Mouse (Mus musculus) forebrain, postnatal 0 days (tissue): Measurements from ENCODE around the gene Ubxn1. TPM values are rescaled to one million over a fixed set of nuclear protein-coding genes. Genes with fewer than 3 reads are reported as not detected.
"Not testable (repeated sequence)": the region's sequence is repeated elsewhere in the genome, so short reads cannot be mapped to it uniquely, and the experiment has no call there.

Experiments
- ATAC-seq: fragments of 200-750 bp; cut with Nextera tagmentation; 2 replicates; pipeline ENCODE4 v1.8.0; 2017; ENCODE audit warnings: mild to moderate bottlenecking, moderate library complexity
- DNase-seq: peaks from one replicate; pipeline ENCODE4 v3.0.0-alpha.2; 2015
- H3K27ac ChIP-seq: fragments of 300-500 bp; sonication (generic); 2 replicates; pipeline ENCODE4 v1.5.1; 2014; ENCODE audit warnings: low read depth, mild to moderate bottlenecking, antibody characterized with exemption, low read length, moderate library complexity, mixed read lengths
- H3K27me3 ChIP-seq: fragments of 300-500 bp; sonication (generic); 2 replicates; pipeline ENCODE4 v1.6.1; 2014; ENCODE audit warnings: mild to moderate bottlenecking, low read length, mixed read lengths; ENCODE audit not compliant: insufficient read depth
- H3K36me3 ChIP-seq: fragments of 300-500 bp; sonication (generic); 2 replicates; pipeline ENCODE4 v1.6.1; 2014; ENCODE audit warnings: mild to moderate bottlenecking, moderate library complexity; ENCODE audit not compliant: insufficient read depth
- H3K4me1 ChIP-seq: fragments of 300-500 bp; sonication (generic); 2 replicates; pipeline ENCODE4 v1.6.1; 2014; ENCODE audit warnings: antibody characterized with exemption; ENCODE audit not compliant: insufficient read depth
- H3K4me2 ChIP-seq: fragments of 300-500 bp; sonication (generic); 2 replicates; pipeline ENCODE4 v1.6.1; 2014; ENCODE audit warnings: low read depth, mild to moderate bottlenecking, moderate library complexity
- H3K4me3 ChIP-seq: fragments of 300-500 bp; sonication (generic); 2 replicates; pipeline ENCODE4 v1.5.1; 2014; ENCODE audit warnings: low read depth, low read length, mixed read lengths
- H3K9ac ChIP-seq: fragments of 300-500 bp; sonication (generic); 2 replicates; pipeline ENCODE4 v1.6.1; 2014; ENCODE audit warnings: mild to moderate bottlenecking
- H3K9me3 ChIP-seq: fragments of 300-500 bp; sonication (generic); 2 replicates; pipeline ENCODE4 v1.6.1; 2016; ENCODE audit warnings: low read length
- CTCF ChIP-seq: sonication (generic); IDR thresholded peaks from 2 replicates; pipeline ENCODE4 v1.5.1; 2016; ENCODE audit warnings: antibody characterized with exemption, control low read depth, low read depth
- WGBS: fragments of 180-500 bp; shearing (Covaris S2); extraction: QIAGEN DNeasy Blood & Tissue Kit; methylation state at CpG from one replicate; pipeline ENCODE4 v1.1.7; 2014; 5-methylcytosine and 5-hydroxymethylcytosine counted together
- polyA plus RNA-seq: library from polyadenylated mRNA; unstranded; fragments of >200 nt; fragmentation: Nextera tagmentation; extraction: Ambion mirVana; gene quantifications from 2 replicates; pipeline ENCODE4 v1.2.1, GENCODE M21; 2015
- total RNA-seq: library from RNA; depleted of rRNA; stranded (reverse); fragments of >200 nt; gene quantifications from 2 replicates; pipeline ENCODE4 v1.2.3, GENCODE M21; 2014; rRNA removed

Gene Ubxn1
- total RNA-seq (108 and 126 TPM in 2 replicates), polyA plus RNA-seq (168 and 185 TPM in 2 replicates)

- Histone ChIP-seq H3K9ac (peak within 1 kb of the TSS; percentile 80), H3K4me3 (peak within 1 kb of the TSS; percentile 74), H3K27me3 (no peaks in the 10 kb centered on the region), H3K36me3 (peaks cover 30% of the 10 kb centered on the region), H3K4me1 (no peaks in the 10 kb centered on the region), H3K27ac (peak within 1 kb of the TSS; percentile 81), H3K9me3 (no peaks in the 10 kb centered on the region), H3K4me2 (peak within 1 kb of the TSS; percentile 92)
- ATAC-seq (peak; percentile 99), DNase-seq (peak; percentile 96)
- no peak for TF ChIP-seq CTCF
- WGBS = 2% methylated on average over 59 of the region's 59 CpGs
These were observed at the start of gene Ubxn1 for GRCm38 (mm10) chr19:8871267-8872186. Ubxn1 (plus strand) TSS chr19:8871496.

GRCm38 (mm10) chr19:8822696-8823095 lies 48.6 kb upstream of the Ubxn1 start:
- Histone ChIP-seq H3K27ac (no peak overlapping the region), H3K27me3 (no peaks in the 10 kb centered on the region), H3K9ac (peak overlapping the region; percentile 28), H3K9me3 (no peaks in the 10 kb centered on the region), H3K4me3 (peak overlapping the region; percentile 97), H3K4me1 (peaks cover 20% of the 10 kb centered on the region), H3K36me3 (peaks cover 40% of the 10 kb centered on the region), H3K4me2 (peak overlapping the region; percentile 88)
- WGBS = 71% methylated on average over 8 of the region's 8 CpGs
- DNase-seq (no peak), ATAC-seq (no peak)
- no peak for TF ChIP-seq CTCF

GRCm38 (mm10) chr19:8829660-8830059 lies 41.6 kb upstream of the Ubxn1 start, which contains the start of gene AC129217.1:
AC129217.1 (plus strand) TSS chr19:8829773.
- 85% methylated on average over 8 of the region's 8 CpGs for WGBS
- DNase-seq = no peak
- Histone ChIP-seq H3K9me3 (no peaks in the 10 kb centered on the region), H3K27me3 (no peaks in the 10 kb centered on the region), H3K27ac (no peak within 1 kb of the TSS), H3K4me3 (no peak within 1 kb of the TSS), H3K4me1 (no peaks in the 10 kb centered on the region), H3K4me2 (no peak within 1 kb of the TSS), H3K36me3 (peaks cover 89% of the 10 kb centered on the region), H3K9ac (no peak within 1 kb of the TSS)
- ATAC-seq = no peak
- TF ChIP-seq CTCF = no peak

GRCm38 (mm10) chr19:8830664-8831063 lies 40.6 kb upstream of the Ubxn1 start:
- 69% methylated on average over 8 of the region's 8 CpGs for WGBS
- Histone ChIP-seq H3K27ac (no peak overlapping the region), H3K9ac (no peak overlapping the region), H3K4me2 (no peak overlapping the region), H3K36me3 (peaks cover 81% of the 10 kb centered on the region), H3K4me1 (no peaks in the 10 kb centered on the region), H3K9me3 (no peaks in the 10 kb centered on the region), H3K4me3 (no peak overlapping the region), H3K27me3 (no peaks in the 10 kb centered on the region)
- DNase-seq (no peak), ATAC-seq (peak; percentile 39; the same call in 1 of the 2 replicates)
- no peak for TF ChIP-seq CTCF

- H3K4me1 ChIP-seq = no peaks in the 10 kb centered on the region
- DNase-seq (no peak), ATAC-seq (peak; percentile 66; the same call in 1 of the 2 replicates)
- TF ChIP-seq CTCF = peak; percentile 41
- no peak overlapping the region for H3K9ac ChIP-seq
- H3K4me3 ChIP-seq = no peak overlapping the region
- peaks cover 77% of the 10 kb centered on the region for H3K36me3 ChIP-seq
- no peak overlapping the region for H3K4me2 ChIP-seq
- 73% methylated on average over 11 of the region's 11 CpGs for WGBS
- no peaks in the 10 kb centered on the region for H3K27me3 ChIP-seq
- H3K9me3 ChIP-seq = no peaks in the 10 kb centered on the region
- no peak overlapping the region for H3K27ac ChIP-seq
These were observed 40.0 kb upstream of the Ubxn1 start for GRCm38 (mm10) chr19:8831262-8831661.

- no peak for ATAC-seq
- WGBS = 91% methylated on average over 4 of the region's 4 CpGs
- Histone ChIP-seq H3K36me3 (peaks cover 61% of the 10 kb centered on the region), H3K4me3 (no peak overlapping the region), H3K9ac (no peak overlapping the region), H3K27me3 (no peaks in the 10 kb centered on the region), H3K4me2 (no peak overlapping the region), H3K27ac (no peak overlapping the region), H3K4me1 (no peaks in the 10 kb centered on the region), H3K9me3 (no peaks in the 10 kb centered on the region)
- DNase-seq = no peak
- no peak for TF ChIP-seq CTCF
These were observed 38.3 kb upstream of the Ubxn1 start for GRCm38 (mm10) chr19:8832971-8833370.

GRCm38 (mm10) chr19:8836327-8836726 lies 35.0 kb upstream of the Ubxn1 start:
- DNase-seq, H3K4me3 ChIP-seq, H3K9me3 ChIP-seq, ATAC-seq, H3K27me3 ChIP-seq, H3K9ac ChIP-seq, H3K4me1 ChIP-seq: not testable (repeated sequence)
- H3K27ac ChIP-seq = peak overlapping the region; percentile 98; the same call in 1 of the 2 replicates
- H3K36me3 ChIP-seq = peaks cover 30% of the 10 kb centered on the region
- WGBS = 93% methylated on average over 10 of the region's 10 CpGs
- 0 out of 2 replicates have a peak overlapping the region, but pooled peaks have one; percentile 84 for H3K4me2 ChIP-seq
